Mouse (Mus musculus): ENCODE measurements around the gene Mcam.
"Not testable (repeated sequence)": the region's sequence is repeated elsewhere in the genome, so short reads cannot be mapped to it uniquely, and the experiment has no call there.

Gene Mcam

GRCm38 (mm10) chr9:44109360-44110095, 24.7 kb upstream of the Mcam start:
- DNase-seq (ENCODE audit: low spot score): peak; percentile 88

- DNase-seq (ENCODE audit: low spot score): not testable (repeated sequence)
Measured at GRCm38 (mm10) chr9:44111909-44112308, 22.4 kb upstream of the Mcam start.

GRCm38 (mm10) chr9:44113105-44113789, 21.0 kb upstream of the Mcam start, which contains the start of the genes Gm49380 and Rnf26:
TSS of gene Gm49380 (minus strand) at chr9:44113500.
TSS of gene Rnf26 (minus strand) at chr9:44113517.
- peak; percentile 97 for DNase-seq (ENCODE audit: low spot score)

- no peak for DNase-seq (ENCODE audit: low spot score)
Measured at GRCm38 (mm10) chr9:44114453-44114852, 19.8 kb upstream of the Mcam start.

- DNase-seq (ENCODE audit: low spot score): no peak
Measured at GRCm38 (mm10) chr9:44115599-44115998, 18.7 kb upstream of the Mcam start.

GRCm38 (mm10) chr9:44116182-44116581, 18.1 kb upstream of the Mcam start:
- DNase-seq (ENCODE audit: low spot score): no peak

- no peak for DNase-seq (ENCODE audit: low spot score)
Measured at GRCm38 (mm10) chr9:44119011-44119410, 15.3 kb upstream of the Mcam start.

GRCm38 (mm10) chr9:44119948-44120465, 14.3 kb upstream of the Mcam start:
- DNase-seq (ENCODE audit: low spot score): no peak

- no peak for DNase-seq (ENCODE audit: low spot score)
Measured at GRCm38 (mm10) chr9:44124317-44124716, 10.0 kb upstream of the Mcam start.

GRCm38 (mm10) chr9:44125026-44125425, 9.2 kb upstream of the Mcam start:
- no peak for DNase-seq (ENCODE audit: low spot score)

GRCm38 (mm10) chr9:44125546-44126428, 8.5 kb upstream of the Mcam start:
- DNase-seq (ENCODE audit: low spot score): peak; percentile 95

- DNase-seq (ENCODE audit: low spot score): no peak
Measured at GRCm38 (mm10) chr9:44126746-44127145, 7.5 kb upstream of the Mcam start.

GRCm38 (mm10) chr9:44127351-44127801, 6.9 kb upstream of the Mcam start:
- DNase-seq (ENCODE audit: low spot score): no peak

GRCm38 (mm10) chr9:44129633-44130032, 4.6 kb upstream of the Mcam start:
- no peak for DNase-seq (ENCODE audit: low spot score)

- no peak for DNase-seq (ENCODE audit: low spot score)
Measured at GRCm38 (mm10) chr9:44130034-44130433, 4.2 kb upstream of the Mcam start.

GRCm38 (mm10) chr9:44130581-44131275, 3.5 kb upstream of the Mcam start:
- DNase-seq (ENCODE audit: low spot score): peak; percentile 74

GRCm38 (mm10) chr9:44131276-44131590, 3.0 kb upstream of the Mcam start:
- no peak for DNase-seq (ENCODE audit: low spot score)

GRCm38 (mm10) chr9:44132200-44132599, 2.1 kb upstream of the Mcam start:
- no peak for DNase-seq (ENCODE audit: low spot score)

GRCm38 (mm10) chr9:44133287-44133686, 982 bp upstream of the Mcam start:
- DNase-seq (ENCODE audit: low spot score): no peak

GRCm38 (mm10) chr9:44134851-44135730, 822 bp downstream of the Mcam start:
- no peak for DNase-seq (ENCODE audit: low spot score)

Data from layer of hippocampus, adult 11-12 months (tissue).